Mouse (Mus musculus) small intestine, adult 2 months (tissue): Measurements from ENCODE around the gene Vsig1. TPM values are rescaled to one million over a fixed set of nuclear protein-coding genes. Genes with fewer than 3 reads are reported as not detected.

Experiments
- H3K27ac ChIP-seq: fragments of 200-500 bp; 2 replicates; pipeline ENCODE4 v1.5.1; 2012; ENCODE audit warnings: low read depth, low read length, control low read depth, inconsistent platforms; ENCODE audit not compliant: insufficient read depth
- H3K27me3 ChIP-seq: fragments of 200-500 bp; 2 replicates; pipeline ENCODE4 v1.6.1; 2012; ENCODE audit warnings: mild to moderate bottlenecking, moderate library complexity, low read length, inconsistent platforms; ENCODE audit not compliant: control insufficient read depth, insufficient read depth
- H3K36me3 ChIP-seq: fragments of 200-500 bp; 2 replicates; pipeline ENCODE4 v1.6.1; 2012; ENCODE audit warnings: mild to moderate bottlenecking, low read length, control low read depth, inconsistent platforms; ENCODE audit not compliant: control insufficient read depth, insufficient read depth
- H3K4me1 ChIP-seq: fragments of 200-500 bp; 2 replicates; pipeline ENCODE4 v1.6.1; 2012; ENCODE audit warnings: low read length, inconsistent platforms, mixed read lengths; ENCODE audit not compliant: control insufficient read depth, insufficient read depth, insufficient read length
- H3K4me3 ChIP-seq: fragments of 200-500 bp; 2 replicates; pipeline ENCODE4 v1.5.1; 2012; ENCODE audit warnings: low read depth, mild to moderate bottlenecking, control low read depth, inconsistent platforms, low read length, moderate library complexity
- CTCF ChIP-seq: fragments of 200-500 bp; IDR thresholded peaks from 2 replicates; pipeline ENCODE4 v1.5.1; 2012; ENCODE audit warnings: low read depth, mild to moderate bottlenecking, control low read depth, inconsistent platforms, low read length, moderate library complexity, mixed read lengths; ENCODE audit not compliant: insufficient replicate concordance, insufficient read length; ENCODE audit errors: extremely low read depth
- POLR2A ChIP-seq: fragments of 200-500 bp; IDR thresholded peaks from 2 replicates; pipeline ENCODE4 v1.6.1; 2012; ENCODE audit warnings: low read depth, mild to moderate bottlenecking, control low read depth, inconsistent platforms, low read length, moderate library complexity
- WGBS: fragments of 180-500 bp; shearing (Covaris S2); methylation state at CpG from one replicate; pipeline ENCODE4 v1.1.7; 2018; 5-methylcytosine and 5-hydroxymethylcytosine counted together
- polyA plus RNA-seq: library from polyadenylated mRNA; depleted of rRNA; stranded (reverse); fragments of >200 nt; gene quantifications from 2 replicates; pipeline ENCODE4 v1.2.3, GENCODE M21; 2012; rRNA removed

The Vsig1 gene
- 15.3 TPM in 1 of 2 replicates, not detected in the other for polyA plus RNA-seq

DNA sequence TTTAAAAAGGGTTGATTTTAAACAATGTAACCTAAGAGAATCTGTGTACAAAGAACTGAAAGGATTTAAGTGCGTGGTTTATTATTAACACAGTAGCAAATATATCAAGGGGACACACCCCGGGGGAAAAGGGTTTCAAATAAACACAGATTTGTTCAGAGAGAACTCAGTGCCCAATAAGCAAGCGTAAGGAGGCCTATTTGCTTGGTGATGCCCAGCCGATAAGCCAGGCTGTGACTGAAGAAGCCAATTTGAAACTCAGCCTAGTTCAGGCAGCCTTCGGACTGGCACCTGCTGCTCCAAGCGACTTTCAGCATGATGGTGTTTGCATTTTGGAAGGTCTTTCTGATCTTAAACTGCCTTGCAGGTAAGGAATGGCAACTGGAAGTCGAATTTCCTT lies at the start of gene Vsig1:
TSS of gene Vsig1 (plus strand) at position 249 of the 400 bp plus-strand sequence.
- TF ChIP-seq CTCF (no peak), POLR2A (no peak)
- Histone ChIP-seq H3K27ac (no peak within 1 kb of the TSS), H3K27me3 (no peaks in the 10 kb centered on the region), H3K36me3 (no peaks in the 10 kb centered on the region), H3K4me3 (no peak within 1 kb of the TSS), H3K4me1 (no peaks in the 10 kb centered on the region)
- 34% methylated on average over 7 of the region's 7 CpGs for WGBS

DNA sequence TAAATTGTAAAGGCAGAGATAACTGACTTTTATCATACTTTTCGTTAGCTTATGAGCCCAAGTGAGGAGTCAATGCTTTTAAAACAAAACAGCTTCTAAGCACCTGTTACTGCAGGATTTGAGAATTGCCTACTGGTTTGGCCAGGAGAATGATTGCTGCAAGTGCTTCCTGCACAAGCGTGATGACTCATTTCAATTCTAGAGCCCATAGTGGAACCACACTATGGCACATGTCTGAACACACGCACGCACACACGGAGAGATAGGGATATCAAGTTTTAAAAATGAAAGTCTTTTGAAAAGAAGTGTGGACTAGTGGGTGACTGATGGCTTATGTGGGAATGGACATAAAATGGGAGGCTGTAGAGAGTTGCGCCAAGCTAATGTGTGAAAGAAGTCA lies 44.6 kb upstream of the Vsig1 start:
- Histone ChIP-seq H3K36me3 (no peaks in the 10 kb centered on the region), H3K4me3 (no peak overlapping the region), H3K4me1 (no peaks in the 10 kb centered on the region), H3K27ac (no peak overlapping the region), H3K27me3 (no peaks in the 10 kb centered on the region)
- WGBS: 80% methylated on average over 6 of the region's 6 CpGs
- TF ChIP-seq POLR2A: no peak
- TF ChIP-seq CTCF: no peak

DNA sequence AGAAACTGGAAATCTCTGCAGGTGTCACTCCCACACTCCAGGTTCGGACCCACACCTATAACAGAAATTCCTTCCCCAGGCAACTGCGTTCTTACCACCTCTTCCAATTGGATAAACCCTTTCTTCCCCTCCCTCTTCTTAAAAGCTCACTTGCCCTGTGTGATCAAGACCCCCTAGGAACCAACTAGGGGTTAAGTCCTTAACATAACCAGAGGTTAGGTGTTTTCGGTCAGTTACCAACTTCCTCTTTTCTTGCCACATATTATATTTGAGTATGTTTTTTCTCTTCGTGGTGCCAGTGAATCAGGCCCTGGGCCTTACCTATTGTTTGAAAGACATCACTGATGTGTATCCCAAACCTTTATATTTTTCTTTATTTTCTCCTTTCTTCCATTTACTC lies 44.0 kb upstream of the Vsig1 start:
- 88% methylated on average over 4 of the region's 4 CpGs for WGBS

DNA sequence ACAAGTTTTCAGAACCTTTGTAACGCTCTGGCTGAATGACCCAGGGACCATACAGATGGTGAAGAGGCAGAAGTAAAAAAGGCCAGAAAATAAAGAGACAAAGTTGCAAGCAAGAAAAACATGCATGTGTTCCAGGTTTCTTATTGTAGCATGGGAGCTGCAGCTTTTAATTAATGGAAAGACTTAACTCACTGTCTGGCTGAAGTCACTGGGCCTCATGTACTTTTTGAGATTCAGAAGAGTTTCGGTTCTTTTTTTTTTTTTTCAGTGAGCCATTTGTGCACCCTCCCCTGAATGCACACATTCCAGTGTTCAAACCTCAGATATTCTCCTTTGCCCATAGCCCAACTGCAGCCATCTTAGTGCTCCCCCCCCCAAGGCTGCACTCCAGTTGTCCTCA lies 20.2 kb upstream of the Vsig1 start:
- TF ChIP-seq CTCF (no peak), POLR2A (no peak)
- 80% methylated on average over 2 of the region's 2 CpGs for whole genome bisulfite sequencing
- Histone ChIP-seq H3K27me3 (no peaks in the 10 kb centered on the region), H3K4me1 (no peaks in the 10 kb centered on the region), H3K4me3 (no peak overlapping the region), H3K27ac (no peak overlapping the region), H3K36me3 (no peaks in the 10 kb centered on the region)

More for the DNA sequence above, 44.0 kb upstream of the Vsig1 start:
- H3K4me1 ChIP-seq: no peaks in the 10 kb centered on the region
- no peaks in the 10 kb centered on the region for H3K36me3 ChIP-seq
- TF ChIP-seq CTCF (no peak), POLR2A (no peak)
- H3K27ac ChIP-seq: no peak overlapping the region
- H3K27me3 ChIP-seq: no peaks in the 10 kb centered on the region
- no peak overlapping the region for H3K4me3 ChIP-seq

DNA sequence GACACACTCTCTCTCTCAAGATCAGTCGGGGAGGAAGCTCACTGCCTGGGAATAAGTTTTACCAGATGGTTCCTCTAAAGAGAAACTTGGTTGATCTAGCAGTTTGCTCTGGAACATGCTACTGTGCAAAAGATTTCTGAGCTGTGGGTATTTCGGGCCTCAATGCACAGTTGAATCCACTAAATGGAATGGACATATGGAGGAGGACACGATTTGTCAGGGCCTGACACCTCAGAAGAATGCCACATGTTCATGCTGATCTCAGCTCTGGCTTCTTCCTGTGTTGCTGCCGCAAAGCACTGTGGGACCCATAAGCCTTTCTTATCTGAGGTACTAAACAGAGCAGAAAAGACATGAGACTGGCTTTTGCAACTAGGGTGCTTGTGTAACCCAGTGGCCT lies 15.6 kb upstream of the Vsig1 start:
- 85% methylated on average over 4 of the region's 4 CpGs for WGBS
- Histone ChIP-seq H3K4me3 (no peak overlapping the region), H3K4me1 (no peaks in the 10 kb centered on the region), H3K27ac (no peak overlapping the region), H3K27me3 (no peaks in the 10 kb centered on the region), H3K36me3 (no peaks in the 10 kb centered on the region)
- no peak for TF ChIP-seq CTCF
- no peak for TF ChIP-seq POLR2A

DNA sequence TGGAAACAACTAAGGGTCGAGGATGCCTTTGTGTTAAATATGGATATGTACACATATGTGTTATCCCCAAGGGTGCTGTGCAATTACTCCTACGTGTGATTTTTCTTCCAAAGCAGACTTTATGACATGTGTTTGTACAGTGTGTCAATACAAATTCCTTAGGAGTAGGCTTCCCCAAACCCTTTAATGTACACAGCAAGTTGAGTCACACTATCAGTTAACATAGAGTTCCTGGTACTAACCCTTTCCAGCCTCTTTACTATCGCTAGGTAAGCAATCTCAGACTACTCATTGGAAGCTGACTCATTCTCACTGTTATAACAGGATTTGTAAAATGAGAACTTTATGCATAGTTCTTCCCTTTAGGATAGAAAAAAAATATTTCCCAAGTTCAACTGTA lies 3.9 kb upstream of the Vsig1 start:
- H3K27me3 ChIP-seq: no peaks in the 10 kb centered on the region
- no peaks in the 10 kb centered on the region for H3K4me1 ChIP-seq
- no peak overlapping the region for H3K27ac ChIP-seq
- WGBS: 54% methylated on average over 3 of the region's 3 CpGs
- no peak overlapping the region for H3K4me3 ChIP-seq
- no peak for TF ChIP-seq POLR2A
- TF ChIP-seq CTCF: no peak
- no peaks in the 10 kb centered on the region for H3K36me3 ChIP-seq

DNA sequence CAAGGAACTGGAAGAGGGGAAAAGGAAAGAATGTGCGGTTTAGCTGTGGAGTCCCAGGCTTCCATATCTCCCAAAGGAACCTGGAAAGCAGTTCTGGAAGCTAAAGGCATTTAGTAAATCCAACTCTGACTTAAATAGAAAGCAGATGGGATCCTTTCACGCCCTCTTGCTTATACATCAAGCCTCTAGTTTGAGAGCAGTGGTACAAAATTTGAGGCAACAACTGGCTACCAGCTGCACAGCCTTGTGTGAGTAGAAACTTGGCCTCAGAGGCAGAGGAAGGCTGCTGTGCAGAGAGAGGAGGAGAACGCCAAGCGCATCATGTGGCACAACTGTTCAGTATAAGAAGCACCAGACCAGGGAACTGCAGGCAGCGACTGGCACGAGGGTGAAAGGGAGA lies 13.9 kb downstream of the Vsig1 start:
- TF ChIP-seq CTCF (no peak), POLR2A (no peak)
- H3K27me3 ChIP-seq: no peaks in the 10 kb centered on the region
- no peak overlapping the region for H3K4me3 ChIP-seq
- 87% methylated on average over 6 of the region's 6 CpGs for WGBS
- H3K36me3 ChIP-seq: no peaks in the 10 kb centered on the region
- H3K4me1 ChIP-seq: no peaks in the 10 kb centered on the region
- no peak overlapping the region for H3K27ac ChIP-seq

DNA sequence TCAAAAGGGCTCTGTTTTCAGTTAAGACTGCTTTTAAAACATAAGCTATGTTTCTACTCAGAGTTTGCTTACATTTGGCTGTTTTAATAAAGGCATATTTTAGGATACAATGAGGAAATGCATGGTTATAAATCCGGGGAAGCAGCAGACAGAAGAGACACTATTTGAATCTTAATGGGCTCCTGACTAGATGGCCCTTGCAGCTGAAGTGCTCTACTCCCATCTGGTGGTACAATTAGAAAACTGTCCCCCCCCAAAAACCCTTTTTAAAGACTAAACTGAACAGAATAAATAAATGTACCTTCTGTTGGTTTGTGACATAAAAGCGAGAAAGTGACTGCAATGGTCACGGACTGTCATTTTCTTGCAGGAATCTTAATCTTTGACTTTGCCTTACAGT lies 24.7 kb downstream of the Vsig1 start:
- Histone ChIP-seq H3K4me3 (no peak overlapping the region), H3K27ac (no peak overlapping the region), H3K36me3 (no peaks in the 10 kb centered on the region), H3K27me3 (no peaks in the 10 kb centered on the region), H3K4me1 (no peaks in the 10 kb centered on the region)
- TF ChIP-seq CTCF (no peak), POLR2A (no peak)
- WGBS: 68% methylated on average over 3 of the region's 3 CpGs
